Mouse (Mus musculus): ENCODE data around the gene Lmo2.

DNA sequence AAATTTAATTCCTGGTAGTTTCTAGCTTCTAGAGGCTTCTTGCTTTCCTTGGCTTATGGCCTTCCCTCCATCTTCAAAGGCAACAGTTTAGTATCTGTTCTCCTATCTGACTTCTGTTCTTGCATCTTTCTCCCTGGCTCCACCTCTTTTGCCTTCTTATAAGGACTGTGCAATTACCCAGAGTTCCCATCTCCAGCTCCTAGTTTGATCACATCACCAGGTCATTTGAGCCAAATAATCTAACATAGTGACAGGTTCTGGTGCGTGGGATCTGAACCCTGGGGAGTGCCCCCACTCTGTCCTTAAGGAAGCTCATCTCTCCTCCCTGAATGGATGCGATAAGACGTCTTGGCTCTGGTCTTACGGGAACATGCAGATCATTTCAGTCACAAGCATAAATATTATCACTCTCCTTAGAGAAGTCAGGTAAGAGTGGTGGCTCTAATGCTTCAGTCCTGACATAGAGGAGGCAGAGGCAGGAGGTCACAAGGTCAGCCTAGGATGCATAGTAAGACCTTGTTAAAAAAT lies 31.1 kb upstream of the Lmo2 start:
- TF ChIP-seq CTCF (IDR thresholded peaks at IDR 0.05; ENCODE audit: low read depth) (no peak), EP300 (optimal IDR thresholded peaks at IDR 0.05) (no peak)
